Mouse (Mus musculus): ENCODE data around the gene Zfhx3.

The Zfhx3 gene

DNA sequence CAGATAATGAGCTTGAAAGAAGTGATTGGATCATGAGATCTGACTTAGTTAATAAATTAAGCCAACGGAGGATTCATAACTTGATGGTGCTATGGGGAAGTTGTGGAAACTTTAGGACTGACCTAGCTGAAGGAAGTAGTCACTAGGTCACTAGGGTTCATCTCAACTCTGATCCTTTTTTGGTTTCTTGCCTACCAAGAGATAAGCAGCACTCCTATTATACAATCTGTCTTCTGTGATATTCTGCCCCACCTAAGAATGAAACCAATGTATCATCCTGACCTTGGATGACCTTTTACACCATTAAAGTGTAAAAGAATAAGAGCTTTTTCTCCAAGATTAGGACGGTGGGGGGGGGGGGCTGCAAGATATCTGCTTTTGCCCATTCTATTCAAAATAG is 1042.5 kb downstream of the Zfhx3 start:
- no peak for DNase-seq (ENCODE audit: low spot score in 2 of 2)

DNA sequence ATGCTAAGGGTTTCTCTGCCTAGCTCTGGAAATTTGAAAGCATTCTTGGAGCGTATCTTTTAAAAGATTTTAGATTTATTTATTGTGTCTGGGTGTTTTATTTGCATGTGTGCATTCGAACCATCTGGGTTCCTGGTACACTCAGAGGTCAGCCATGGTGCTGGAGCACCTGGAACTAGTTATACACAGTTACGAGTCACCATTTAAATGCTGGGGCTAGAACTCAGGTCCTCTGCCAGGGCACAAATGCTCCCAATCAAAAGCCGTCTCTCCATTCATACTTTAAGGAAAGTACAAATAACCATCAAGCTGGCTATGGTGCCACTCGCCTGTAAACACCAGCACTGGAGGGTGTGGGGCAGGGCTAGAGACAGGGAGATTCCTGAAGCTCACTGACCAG is 1047.4 kb downstream of the Zfhx3 start:
- DNase-seq (ENCODE audit: low spot score in 2 of 2): no peak

DNA sequence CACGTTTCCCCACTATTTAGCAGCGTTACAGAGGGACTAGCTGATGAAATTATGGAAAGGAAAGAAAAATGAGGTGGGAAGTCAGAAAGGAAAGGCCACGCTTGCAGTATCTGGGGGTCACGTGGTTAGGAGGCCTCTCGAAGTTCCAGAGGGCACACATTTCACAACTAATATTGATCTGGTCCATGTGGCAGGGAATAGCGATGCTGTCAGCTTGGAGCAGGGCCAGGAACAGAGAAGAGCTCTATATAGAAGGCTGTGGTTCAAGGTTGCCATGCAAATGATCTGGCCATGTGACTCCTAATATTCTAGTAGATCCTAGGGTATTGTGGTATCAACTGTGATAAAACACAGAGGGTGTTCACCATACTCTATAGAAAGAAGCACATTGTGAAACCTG is 1048.1 kb downstream of the Zfhx3 start:
- no peak for DNase-seq (ENCODE audit: low spot score in 2 of 2)

DNA sequence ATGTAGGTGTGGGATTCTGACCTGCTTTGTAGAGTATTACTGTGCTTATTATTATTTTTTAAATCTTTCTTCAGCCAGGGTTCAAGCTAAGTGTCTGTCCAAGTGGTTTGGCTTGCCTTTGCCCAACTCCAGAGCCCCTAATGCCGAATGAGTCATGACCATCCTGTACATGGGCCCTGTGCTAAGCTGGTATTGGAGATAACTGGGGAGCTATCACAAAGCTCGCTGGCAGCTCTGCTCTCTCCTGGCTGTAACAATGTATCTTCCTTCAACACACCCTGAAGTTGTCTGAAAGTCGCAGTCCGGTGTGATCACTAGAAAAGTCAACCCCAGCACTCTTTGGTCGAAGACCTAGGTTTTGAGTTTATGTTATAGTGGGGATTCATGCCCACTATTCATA is 1049.0 kb downstream of the Zfhx3 start:
- no peak for DNase-seq (ENCODE audit: low spot score in 2 of 2)

DNA sequence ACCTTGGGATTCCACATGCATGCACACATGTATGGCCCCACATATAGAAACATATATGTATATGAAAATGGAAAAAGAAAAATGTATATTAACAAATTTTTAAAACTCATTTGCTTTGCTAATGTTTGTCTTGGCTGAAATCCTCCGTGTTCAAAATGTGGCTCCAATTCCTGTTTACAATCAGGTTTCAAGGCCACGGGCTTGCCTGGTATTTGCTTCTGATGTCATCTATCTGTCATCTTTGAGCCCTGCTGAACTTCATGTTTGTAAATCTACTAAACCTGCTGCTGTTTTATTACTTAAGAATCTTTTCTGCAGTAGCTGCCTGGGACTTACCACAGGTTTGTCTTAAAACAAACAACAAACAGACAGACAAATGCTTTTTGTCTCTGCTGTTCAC is 1051.3 kb downstream of the Zfhx3 start:
- no peak for DNase-seq (ENCODE audit: low spot score in 2 of 2)

DNA sequence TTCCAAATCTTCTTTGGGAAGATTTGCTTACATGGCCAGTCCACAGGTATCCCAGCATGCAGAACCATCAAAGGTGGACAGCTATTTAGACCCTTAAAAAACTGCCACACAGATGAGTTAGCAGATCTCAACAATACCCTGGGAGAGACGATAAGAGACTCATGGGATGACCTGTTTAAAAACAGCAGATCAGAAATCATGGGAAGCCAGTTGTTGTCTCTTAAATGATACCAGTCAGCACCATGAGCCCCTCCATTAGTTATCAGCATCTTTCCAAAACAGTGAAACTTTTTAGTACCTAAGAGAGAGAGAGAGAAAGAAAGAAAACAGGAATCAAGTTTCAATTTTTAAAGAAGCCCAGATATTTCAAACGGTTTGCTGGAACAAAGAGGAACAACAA is 1051.7 kb downstream of the Zfhx3 start:
- DNase-seq (ENCODE audit: low spot score in 2 of 2): no peak

DNA sequence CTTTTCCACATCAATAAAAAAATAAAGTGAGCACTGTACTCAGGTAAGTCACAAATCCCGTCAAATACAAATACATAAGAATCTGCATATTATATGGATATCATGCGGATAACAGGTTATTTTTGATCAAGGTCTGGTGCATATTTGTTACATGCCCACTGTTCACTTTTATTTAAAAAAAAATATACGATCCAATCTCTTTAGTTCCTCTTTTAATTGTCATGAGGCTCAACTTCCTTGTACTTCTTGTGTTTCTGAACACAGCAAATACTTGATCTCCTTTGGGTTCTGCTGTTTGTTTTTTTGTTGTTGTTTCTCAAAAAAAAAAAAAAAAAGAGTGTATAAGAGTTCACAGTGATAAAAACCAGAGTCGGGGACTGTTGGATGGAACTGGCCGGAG is 1052.4 kb downstream of the Zfhx3 start:
- no peak for DNase-seq (ENCODE audit: low spot score in 2 of 2)

DNA sequence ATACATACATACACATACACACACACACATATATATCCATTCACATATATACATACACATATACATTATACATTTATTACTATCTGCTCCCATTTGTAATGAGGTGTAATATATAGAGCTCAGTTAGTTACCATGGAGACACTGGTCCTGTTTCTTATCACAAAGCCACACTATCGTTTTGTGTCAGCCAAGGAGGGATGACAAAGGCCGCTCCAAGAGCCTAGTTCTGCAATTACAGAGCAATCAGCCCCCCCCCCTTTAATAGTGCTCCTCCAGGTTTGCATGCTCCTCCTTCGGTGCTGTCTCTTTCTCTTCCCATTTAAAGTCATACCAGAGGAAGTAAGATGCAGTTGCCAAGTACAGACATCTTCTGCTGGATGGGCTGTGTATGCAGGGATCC is 1054.9 kb downstream of the Zfhx3 start:
- DNase-seq (ENCODE audit: low spot score in 2 of 2): no peak

DNA sequence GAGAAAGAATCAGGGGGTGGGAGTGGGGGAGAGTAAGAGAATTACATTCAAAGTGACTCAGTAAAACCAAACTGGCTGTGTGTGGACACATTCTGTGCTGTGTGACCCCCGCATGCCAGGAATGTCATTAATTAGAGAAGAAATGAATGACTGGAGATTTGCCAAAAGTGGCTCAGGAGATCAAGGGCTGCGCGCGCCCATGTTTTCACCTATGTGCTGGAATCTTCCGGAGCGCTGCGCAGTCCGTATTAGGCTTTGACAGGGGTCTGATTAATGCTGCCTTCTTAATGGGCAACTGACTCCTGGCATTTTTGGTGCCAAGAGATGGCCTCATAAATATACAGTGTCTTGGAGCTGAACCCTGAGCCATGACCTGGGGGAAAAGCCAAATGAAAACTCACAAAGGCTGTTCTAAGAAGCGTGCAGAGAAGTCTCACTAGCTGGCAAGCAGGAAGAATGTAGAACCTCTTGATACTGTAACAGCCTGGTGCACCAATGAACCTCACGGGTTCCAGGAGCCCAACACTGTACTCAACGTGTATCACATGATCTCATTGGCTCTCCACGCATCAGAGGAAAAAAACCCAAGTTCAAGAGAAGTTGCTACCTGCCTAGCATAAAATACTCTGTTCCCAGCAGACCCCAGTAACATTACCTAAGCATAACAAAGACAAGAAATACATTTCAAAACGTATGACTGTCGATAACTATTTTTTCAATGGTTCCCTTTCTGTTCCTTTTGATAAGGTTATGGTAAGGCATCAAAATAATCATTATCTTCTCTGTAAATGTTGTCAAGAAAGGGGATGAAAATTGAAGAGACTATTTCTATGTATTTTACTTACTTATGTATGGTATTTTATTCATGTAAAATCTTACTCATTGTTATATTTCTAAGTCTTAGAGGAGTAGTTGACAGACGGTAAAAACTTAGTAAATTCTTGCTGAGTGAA is 1057.1 kb downstream of the Zfhx3 start:
- DNase-seq (ENCODE audit: low spot score in 2 of 2): no peak

DNA sequence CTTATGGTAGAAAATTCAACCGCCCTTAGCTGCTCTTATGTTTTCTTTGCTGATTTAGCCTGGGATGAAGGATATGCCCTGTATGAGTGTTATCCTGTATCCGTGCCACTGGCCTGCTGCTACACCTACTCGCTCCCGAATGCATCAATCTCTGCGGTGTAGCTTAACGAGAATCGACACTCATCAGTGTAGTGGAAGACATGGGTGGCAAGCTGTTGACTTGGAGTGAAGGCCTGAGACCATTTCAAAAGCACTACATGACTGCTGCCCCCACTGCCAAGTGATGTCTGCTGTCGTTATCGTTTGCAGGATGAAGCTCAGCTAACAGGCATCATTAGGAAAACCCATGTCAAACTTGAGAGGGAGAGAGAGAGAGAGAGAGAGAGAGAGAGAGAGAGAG is 1058.6 kb downstream of the Zfhx3 start:
- DNase-seq (ENCODE audit: low spot score in 2 of 2): no peak

DNA sequence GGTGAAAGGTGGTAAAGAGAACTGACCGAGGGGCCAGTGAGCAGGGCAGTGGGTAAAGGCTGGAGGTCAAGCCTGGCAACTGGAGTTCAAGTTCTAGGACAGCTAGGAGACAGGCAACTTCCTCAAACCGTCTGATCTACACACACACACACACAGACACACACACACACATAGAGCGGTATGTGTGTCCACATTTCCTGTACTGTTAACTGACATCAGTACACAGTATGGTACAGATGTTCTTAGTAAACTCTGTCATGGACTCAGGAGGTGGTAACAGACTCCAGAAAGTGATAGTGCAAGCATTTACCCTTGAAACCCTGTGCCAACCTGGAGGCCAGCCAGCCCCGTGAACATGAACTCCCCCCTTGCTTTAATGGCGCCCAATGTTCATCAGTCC is 1059.5 kb downstream of the Zfhx3 start:
- DNase-seq (ENCODE audit: low spot score in 2 of 2): no peak

DNA sequence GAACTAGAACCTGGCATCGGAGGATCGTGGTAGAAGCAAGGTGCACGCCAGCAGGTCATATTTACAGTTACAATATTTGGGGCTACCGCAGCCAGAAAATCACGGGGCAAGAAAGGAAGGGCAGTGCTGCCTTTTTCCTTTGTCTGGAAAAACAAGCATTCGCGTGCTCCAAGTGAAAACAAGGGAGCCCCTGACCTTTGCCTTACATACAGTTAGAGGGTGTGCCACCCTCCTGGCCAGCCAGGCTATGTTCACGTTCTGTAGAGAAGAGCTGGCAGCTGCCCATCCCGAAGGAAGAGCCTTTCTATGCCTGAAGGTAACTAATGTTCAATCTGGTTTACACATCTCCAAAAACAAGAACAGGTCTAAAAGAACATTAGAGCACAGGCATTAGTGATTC is 1064.5 kb downstream of the Zfhx3 start:
- no peak for DNase-seq (ENCODE audit: low spot score in 2 of 2)

All from natural killer cell, adult 2 months (primary cell).